Mouse (Mus musculus) lung, postnatal 36 days (tissue): Measurements from ENCODE around the gene Ptprd.
A peak's percentile ranks its signal among the peaks of the same experiment; 100 is the strongest.

ENCODE experiments used
- DNase-seq: peaks from one replicate; pipeline ENCODE4 v3.0.0; 2022; ENCODE audit warnings: mixed read lengths

The Ptprd gene

DNA sequence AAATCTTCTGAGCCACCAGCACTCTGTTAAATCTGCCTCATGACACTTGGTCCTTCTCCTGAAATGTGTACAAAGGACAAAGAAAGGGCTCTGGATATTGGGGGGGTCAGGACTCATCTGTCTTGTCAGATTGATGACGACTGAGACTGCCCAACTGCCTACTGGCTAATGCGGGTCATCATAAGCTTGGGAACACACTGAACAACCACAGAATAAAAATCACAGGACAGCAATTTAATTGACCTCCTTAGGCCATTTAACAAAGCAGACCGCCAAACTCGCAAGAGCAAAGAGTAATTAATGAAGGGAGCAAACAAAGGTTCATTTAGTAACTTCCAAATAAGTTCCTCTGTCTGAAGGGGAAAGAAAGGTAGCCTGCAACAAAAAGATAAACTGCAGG is 2215.9 kb downstream of the Ptprd start:
- no peak for DNase-seq

DNA sequence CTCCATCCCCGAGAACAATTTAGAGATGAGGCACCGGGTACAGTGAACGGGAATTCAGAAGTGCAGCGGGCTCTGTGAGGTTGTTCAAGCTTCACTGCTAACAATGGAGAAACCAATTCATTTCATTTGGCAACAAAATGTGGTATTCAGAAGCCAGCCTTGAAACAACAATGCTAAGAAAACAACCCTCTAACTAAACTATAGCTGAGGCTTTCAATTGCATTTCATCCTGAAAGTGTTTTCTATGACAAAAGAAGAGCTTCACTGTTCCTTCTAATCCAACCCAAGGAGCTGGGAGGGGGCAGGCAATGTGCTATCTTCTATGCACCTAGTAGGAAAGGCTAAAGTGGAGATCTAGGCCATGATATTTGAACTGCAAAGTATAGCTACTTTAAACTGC is 2217.2 kb downstream of the Ptprd start:
- DNase-seq, result no peak

DNA sequence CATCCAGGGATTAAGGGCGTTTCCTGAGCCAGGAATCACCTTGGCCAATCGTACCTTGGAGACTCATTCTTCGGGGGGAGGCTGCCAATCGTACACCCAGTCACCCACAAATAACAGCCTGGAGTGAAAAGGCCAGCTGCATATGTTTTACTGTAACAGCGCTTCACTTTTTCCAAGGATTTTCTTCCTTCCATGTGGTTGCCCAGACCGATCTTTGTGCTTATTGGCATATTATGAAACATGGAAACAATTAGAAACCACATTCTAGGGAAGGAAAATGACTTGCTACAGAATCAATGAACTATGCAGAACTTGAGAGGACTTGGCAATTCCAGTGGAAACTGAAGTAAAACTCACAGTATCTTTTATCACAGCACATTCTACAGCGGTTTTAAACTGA is 2218.7 kb downstream of the Ptprd start:
- no peak for DNase-seq

DNA sequence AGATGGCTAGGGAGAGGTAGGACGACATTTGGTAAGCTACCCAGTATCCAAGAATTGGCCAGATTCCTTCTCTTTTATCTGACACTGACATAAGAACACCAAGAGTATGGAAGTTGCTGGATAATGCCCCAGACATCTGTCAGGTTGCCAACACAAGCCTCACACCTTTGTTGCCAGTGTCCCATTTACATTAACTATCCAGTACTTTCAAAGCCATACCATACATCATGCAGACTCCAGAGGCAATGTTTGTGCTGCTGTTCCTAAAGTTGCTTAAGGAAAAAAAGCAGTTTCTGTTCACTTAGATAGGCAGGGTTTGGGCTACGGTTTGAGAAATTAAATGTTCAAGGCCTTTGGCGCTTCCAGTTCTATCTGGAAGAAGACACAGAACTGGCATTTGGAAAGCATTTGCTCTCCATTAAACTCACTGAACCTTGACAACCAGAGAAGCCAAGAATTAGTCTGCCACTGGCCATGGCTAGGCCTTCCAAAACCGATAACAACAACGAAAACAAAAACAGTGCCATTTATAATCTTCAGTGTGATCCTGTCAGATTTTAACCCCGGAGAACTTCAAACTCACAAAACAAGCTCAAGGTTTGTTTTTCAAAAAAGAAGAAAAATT is 2220.0 kb downstream of the Ptprd start:
- DNase-seq, result no peak

DNA sequence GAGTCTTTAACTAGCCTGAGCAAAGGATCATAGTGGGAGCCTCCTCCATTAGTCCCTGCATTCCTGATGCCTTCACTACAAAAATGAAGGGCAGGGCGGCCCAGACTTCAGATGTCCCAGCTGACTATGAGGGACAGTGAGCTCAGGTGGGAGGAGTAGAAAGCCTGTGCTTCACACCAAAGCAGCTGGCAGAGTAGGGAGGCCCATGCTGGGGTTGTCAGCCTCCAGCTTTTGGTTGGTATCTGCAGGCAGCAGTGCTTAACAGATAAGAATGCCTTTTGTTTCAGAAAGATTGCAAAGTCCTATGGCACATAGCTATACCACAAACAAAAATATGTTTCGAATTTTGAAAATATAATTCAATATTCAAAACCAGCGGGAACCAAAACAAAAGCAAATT is 2237.0 kb downstream of the Ptprd start:
- no peak for DNase-seq

DNA sequence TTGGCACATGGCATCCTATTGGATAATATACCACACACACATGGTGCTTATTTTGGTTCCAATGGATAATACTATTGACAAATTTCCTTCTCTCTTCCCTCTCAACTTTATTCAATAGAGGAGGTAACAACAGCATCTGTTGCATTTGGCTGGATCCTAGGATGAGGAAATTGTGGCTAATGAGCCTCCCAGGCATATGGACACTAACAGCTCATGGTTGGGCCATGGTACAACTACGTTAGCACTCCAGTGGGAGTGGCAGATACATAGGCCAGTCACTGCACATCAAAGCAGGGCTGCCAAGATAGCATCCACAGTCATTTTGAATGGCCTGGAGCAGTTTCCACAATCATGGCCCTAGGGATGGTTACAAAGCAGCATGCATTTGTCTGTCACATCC is 2238.4 kb downstream of the Ptprd start:
- no peak for DNase-seq

DNA sequence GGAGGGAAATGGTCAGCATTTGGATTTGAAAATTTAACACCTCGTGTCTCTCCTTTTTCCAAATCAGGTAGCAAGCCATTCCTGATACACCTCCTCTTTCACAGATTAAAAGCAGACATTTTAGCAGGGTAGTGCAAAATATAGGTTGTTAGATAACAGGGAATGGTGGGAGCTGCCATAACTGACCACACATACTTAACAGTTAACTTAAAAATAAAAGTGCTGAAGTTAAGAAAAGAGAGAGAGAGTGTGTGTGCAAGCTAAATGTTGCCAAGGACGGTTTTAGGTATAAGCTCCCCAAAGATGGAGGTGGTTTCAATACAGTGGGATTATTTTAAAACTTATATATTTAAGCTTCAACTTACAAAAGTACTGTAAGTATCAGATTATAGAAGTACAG is 2241.8 kb downstream of the Ptprd start:
- no peak for DNase-seq

DNA sequence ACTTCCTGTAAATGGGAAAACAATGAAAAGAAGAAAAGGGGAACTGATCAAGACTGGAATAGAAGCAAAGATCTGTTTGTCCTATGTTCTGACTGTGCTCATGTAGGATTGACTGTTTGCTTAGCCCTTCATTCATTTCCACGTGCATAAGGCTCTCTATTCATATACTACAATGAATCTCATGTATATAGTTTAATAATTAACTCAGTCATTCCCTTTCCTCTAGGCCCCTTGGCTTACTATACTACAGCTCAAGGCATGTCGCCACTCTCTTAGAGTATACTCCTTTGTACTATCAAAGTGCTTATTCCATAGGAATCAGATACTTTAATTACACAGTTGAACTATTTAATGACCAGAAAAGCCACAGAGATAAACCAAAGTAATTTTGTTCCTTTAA is 2243.1 kb downstream of the Ptprd start:
- no peak for DNase-seq

DNA sequence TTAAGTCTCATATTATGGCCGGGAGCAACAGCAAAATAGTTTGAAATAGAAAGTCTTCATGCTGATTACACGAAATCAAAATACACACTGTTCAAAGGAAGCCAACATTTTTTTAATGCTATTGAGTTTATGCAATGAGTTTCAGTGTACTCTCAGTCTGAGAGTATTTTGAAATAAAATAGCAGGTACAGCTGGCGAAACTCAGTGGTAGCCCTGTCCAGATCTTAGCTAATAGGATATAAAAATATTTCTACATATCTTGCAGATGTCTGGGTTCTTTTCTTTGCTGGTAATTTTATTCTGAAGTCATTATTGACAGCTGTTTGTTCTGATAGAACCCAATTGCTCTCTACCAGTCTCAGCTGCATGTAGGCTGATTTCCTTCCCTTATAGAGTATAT is 2246.0 kb downstream of the Ptprd start:
- DNase-seq, result peak; percentile 47

DNA sequence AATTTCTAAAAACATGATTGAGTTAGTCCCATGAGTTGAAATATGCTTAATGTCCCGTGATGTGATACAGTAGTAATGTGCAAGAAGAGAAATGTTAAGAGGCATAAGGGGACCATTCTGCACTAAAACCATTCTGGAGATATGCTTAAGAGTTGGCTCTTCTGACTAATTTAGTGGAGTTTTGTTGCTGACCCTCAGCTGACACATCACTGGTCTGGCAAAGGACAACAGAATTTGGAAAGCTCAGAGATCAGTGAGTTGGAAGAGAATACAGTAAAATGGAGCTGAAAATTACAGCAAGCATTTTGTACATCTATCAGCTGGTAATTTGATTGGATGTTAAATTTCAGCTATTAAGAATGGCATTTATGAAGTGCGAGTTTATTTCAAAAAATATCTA is 2248.8 kb downstream of the Ptprd start:
- no peak for DNase-seq

DNA sequence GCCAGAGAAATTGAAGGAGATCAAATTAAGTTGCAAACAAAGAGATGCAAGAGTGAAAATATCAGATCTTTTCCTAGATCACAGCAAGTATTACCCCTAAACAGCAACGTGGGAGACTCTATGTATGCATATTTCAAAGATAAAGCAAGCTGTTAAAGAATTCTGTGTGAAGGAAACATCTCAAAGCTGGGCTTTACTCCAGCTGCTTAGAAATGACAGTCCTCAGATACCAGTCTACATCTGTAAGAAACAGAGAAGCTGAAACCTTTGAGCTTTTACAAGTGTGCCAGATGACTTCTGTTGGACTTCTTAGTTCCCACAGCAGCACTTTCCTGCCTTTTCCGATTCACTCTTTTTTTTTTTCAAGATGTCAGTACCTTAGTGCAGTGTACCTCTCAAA is 2249.9 kb downstream of the Ptprd start:
- no peak for DNase-seq

DNA sequence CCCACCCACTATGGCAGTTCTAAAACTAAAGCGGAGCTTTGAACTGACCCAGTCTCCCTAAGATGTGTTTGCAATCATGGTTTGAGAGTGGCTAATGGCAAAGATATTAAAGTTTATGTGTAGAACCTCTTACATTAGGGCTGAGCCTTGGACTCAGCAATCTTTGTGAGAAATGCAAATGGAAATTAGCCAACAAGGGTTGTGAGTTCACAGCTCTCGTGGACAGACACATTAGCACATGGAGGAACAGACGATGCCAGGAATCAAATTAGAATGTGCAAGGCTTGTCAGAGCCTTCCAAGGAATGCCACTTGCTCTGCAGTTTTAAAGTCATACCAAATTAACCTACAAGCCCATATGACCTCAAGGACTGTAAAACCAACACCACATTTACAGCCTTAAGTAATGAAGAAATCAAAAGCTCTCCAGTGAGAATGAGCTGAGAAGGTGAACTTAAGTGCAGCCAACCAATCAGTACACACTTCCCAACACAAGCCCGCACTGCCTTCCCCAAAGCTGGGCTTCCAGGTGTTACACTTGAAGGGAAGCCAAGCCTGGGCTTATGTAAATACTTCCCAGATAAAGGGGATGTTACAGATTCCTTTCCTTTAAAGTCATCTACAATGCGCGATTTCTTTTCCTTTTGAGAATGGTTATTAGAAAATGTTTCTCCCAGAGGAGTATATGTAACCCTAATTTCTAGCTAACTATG is 2258.3 kb downstream of the Ptprd start:
- peak; percentile 64 for DNase-seq

DNA sequence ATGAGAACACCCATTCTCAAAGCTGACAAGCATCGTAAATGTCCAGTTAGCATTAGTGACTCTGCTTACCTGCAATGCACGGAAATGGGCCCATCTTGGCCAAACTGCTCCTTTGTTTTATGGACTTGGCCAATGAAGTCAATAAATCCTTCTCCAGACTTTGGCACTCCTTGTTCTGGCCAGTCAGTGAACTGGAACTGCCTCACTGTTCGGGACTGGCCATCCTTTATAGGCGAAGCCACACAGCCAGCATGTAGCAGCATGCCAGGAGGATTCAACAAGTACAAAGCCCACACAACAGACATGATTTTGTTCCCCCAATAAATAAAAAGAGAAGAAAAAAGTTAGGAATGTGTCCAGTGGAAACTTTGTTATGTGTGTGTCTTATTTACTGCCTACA is 2261.2 kb downstream of the Ptprd start:
- no peak for DNase-seq

DNA sequence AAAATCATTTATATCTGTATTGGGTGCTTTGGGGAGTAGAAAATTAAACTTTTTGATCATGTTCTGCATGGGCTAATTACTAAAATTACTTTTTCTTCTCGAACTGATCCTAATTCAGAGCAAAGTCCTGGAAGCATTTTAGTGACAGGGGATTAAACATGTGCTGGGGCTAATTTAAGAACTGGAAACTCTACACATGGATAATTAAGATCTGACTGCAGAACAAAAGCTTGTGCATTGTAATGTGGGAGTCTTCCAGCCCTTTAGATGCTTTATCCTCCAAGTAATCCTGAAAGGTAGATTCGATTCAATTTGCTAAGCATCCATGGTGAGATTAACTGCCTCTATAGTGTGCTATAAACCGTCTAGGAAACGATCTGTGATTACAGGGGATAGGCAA is 2316.9 kb downstream of the Ptprd start:
- DNase-seq, result no peak
